Mouse (Mus musculus) intestine, postnatal 0 days (tissue): ENCODE measurements around the gene Krt1. TPM values are rescaled to one million over a fixed set of nuclear protein-coding genes. Genes with fewer than 3 reads are reported as not detected.

Source experiments
- ATAC-seq: fragments of 200-750 bp; cut with Nextera tagmentation; 2 replicates; pipeline ENCODE4 v1.8.0; 2017; ENCODE audit warnings: mild to moderate bottlenecking, moderate TSS enrichment, moderate library complexity
- H3K27ac ChIP-seq: fragments of 300-500 bp; sonication (generic); 2 replicates; pipeline ENCODE4 v1.5.1; 2014; ENCODE audit warnings: mild to moderate bottlenecking, low read depth, low read length, moderate library complexity
- H3K27me3 ChIP-seq: fragments of 300-500 bp; sonication (generic); replicated peaks from 2 replicates; pipeline ENCODE4 v1.6.1; 2014; ENCODE audit warnings: low read length, mixed read lengths; ENCODE audit not compliant: control insufficient read depth, insufficient read depth
- H3K36me3 ChIP-seq: fragments of 300-500 bp; sonication (generic); 2 replicates; pipeline ENCODE4 v1.6.1; 2014; ENCODE audit warnings: mild to moderate bottlenecking, moderate library complexity; ENCODE audit not compliant: control insufficient read depth, insufficient read depth
- H3K4me1 ChIP-seq: fragments of 300-500 bp; sonication (generic); replicated peaks from 2 replicates; pipeline ENCODE4 v1.6.1; 2014; ENCODE audit warnings: antibody characterized with exemption, low read length, mixed read lengths; ENCODE audit not compliant: control insufficient read depth, insufficient read depth
- H3K4me2 ChIP-seq: fragments of 300-500 bp; sonication (generic); replicated peaks from 2 replicates; pipeline ENCODE4 v1.6.1; 2014; ENCODE audit warnings: low read depth, mild to moderate bottlenecking, moderate library complexity
- H3K4me3 ChIP-seq: fragments of 300-500 bp; sonication (generic); 2 replicates; pipeline ENCODE4 v1.5.1; 2014; ENCODE audit warnings: low read depth, low read length
- H3K9ac ChIP-seq: fragments of 300-500 bp; sonication (generic); 2 replicates; pipeline ENCODE4 v1.6.1; 2014; ENCODE audit warnings: mild to moderate bottlenecking, low read depth, low read length
- H3K9me3 ChIP-seq: fragments of 300-500 bp; sonication (generic); 2 replicates; pipeline ENCODE4 v1.6.1; 2016; ENCODE audit warnings: mixed run types; ENCODE audit not compliant: control insufficient read depth
- CTCF ChIP-seq: sonication (generic); IDR thresholded peaks from 2 replicates; pipeline ENCODE4 v1.5.1; 2016; ENCODE audit warnings: low read depth, mild to moderate bottlenecking, control low read depth, antibody characterized with exemption, moderate library complexity
- whole genome bisulfite sequencing: fragments of 180-500 bp; shearing (Covaris S2); extraction: QIAGEN DNeasy Blood & Tissue Kit; methylation state at CpG from one replicate; pipeline ENCODE4 v1.1.7; 2014; 5-methylcytosine and 5-hydroxymethylcytosine counted together
- polyA plus RNA-seq: library from polyadenylated mRNA; unstranded; fragments of >200 nt; fragmentation: Nextera tagmentation; extraction: Ambion mirVana; gene quantifications from 2 replicates; pipeline ENCODE4 v1.2.1, GENCODE M21; 2015

The Krt1 gene
- polyA plus RNA-seq, result 0.50 and 0.55 TPM in 2 replicates

DNA sequence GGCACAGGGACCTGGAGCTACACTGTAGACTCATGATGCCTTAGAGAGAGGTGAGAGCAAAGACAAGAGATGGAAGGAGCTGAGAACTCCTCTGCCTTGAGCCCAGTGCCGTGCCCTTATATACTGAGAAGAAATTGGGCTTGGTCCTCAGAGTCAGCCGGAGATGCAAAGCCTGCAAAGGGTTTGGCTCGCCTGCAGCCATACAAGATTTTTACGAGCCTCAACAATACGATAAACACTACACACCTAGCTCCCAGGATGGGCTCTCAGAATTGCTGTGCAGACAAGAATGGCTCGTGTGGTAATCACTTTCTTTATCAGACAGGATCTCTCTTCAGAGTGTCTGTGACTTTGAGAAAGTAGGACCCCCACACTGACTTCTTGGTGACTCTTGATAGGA is at the start of gene Krt1:
Krt1 (minus strand) TSS at position 101 of the 400 bp plus-strand sequence.
- Histone ChIP-seq H3K27me3 (peaks cover 7% of the 10 kb centered on the region; the same call in 1 of the 2 replicates), H3K4me2 (no peak within 1 kb of the TSS), H3K36me3 (no peaks in the 10 kb centered on the region), H3K9me3 (no peaks in the 10 kb centered on the region), H3K27ac (no peak within 1 kb of the TSS), H3K4me1 (no peaks in the 10 kb centered on the region), H3K9ac (no peak within 1 kb of the TSS), H3K4me3 (no peak within 1 kb of the TSS)
- TF ChIP-seq CTCF, result no peak
- WGBS, result 50% methylated on average over 6 of the region's 6 CpGs
- no peak for ATAC-seq

DNA sequence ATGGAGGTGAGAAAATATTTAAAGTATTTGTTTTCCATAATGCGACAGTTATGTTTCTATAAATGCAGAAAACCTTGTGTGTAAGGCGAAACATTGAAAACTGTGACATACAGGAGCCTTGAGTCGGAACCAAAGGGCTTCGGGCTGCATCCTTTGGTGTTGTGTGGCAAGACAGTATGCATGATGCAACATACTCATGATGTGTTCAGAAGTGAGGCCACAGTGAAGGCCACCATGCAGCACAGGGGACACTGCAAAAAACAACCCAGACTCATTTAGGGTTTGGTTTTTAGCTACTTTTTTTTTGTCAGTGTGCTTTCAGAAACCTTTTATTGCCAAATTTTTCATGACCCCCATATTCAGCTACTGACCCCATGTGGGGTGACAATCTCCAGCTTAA is 44.6 kb upstream of the Krt1 start:
- no peak for ATAC-seq
- no peaks in the 10 kb centered on the region for H3K27me3 ChIP-seq
- no peak overlapping the region for H3K9ac ChIP-seq
- no peaks in the 10 kb centered on the region for H3K4me1 ChIP-seq
- WGBS, result 95% methylated on average over 4 of the region's 4 CpGs
- H3K36me3 ChIP-seq, result no peaks in the 10 kb centered on the region
- no peak overlapping the region for H3K4me3 ChIP-seq
- TF ChIP-seq CTCF, result no peak
- no peaks in the 10 kb centered on the region for H3K9me3 ChIP-seq
- H3K27ac ChIP-seq, result no peak overlapping the region
- H3K4me2 ChIP-seq, result no peak overlapping the region

DNA sequence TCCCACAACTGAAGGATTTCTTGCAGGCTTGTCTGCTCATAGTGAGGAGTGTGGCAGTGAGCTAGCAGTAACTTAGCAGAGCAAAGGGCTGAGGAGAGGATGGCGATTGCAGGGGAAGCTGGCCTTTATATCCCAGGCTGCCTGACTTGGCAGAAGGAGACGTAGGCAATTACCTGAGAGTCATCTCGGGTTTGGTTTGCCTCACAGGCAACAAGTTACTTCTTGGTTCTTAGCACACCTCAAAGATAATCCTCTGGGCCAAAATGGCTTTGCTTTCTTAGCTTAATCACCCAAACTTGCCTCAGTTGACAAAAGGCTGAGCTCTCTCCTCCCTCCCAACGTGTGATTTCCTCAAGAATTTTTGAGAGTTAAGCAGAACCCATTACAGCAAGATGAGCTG is 42.2 kb upstream of the Krt1 start, which contains the start of gene Krt76:
Krt76 (minus strand) TSS at position 101 of the 400 bp plus-strand sequence.
- no peak for ATAC-seq
- no peaks in the 10 kb centered on the region for H3K27me3 ChIP-seq
- H3K4me1 ChIP-seq, result no peaks in the 10 kb centered on the region
- no peak within 1 kb of the TSS for H3K4me2 ChIP-seq
- H3K27ac ChIP-seq, result no peak within 1 kb of the TSS
- no peak within 1 kb of the TSS for H3K9ac ChIP-seq
- TF ChIP-seq CTCF, result no peak
- H3K9me3 ChIP-seq, result no peaks in the 10 kb centered on the region
- no peak within 1 kb of the TSS for H3K4me3 ChIP-seq
- no peaks in the 10 kb centered on the region for H3K36me3 ChIP-seq
- WGBS, result 66% methylated on average over 4 of the region's 4 CpGs

DNA sequence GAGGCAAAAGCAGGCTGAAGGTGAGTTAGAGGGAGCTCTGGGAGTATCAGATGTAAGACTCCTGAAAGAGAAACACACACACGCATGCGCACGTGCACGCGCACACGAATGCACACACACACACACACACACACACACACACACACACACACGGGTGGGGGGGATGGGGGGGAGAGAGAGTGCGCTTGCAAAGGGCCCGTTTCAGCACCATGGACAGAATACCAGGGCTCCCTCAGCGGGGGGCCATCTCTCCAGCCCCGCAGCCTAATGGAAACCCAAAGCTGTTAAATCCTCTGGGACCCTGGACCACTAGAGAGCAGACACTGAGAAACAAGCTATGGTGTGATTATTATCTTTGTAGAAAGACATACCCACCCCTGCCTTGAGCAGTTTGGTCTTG is 29.2 kb upstream of the Krt1 start:
- Histone ChIP-seq H3K4me1 (no peaks in the 10 kb centered on the region), H3K36me3 (no peaks in the 10 kb centered on the region), H3K27me3 (no peaks in the 10 kb centered on the region; the same call in 1 of the 2 replicates), H3K9ac (no peak overlapping the region), H3K4me3 (no peak overlapping the region), H3K4me2 (no peak overlapping the region), H3K9me3 (no peaks in the 10 kb centered on the region), H3K27ac (no peak overlapping the region)
- no peak for ATAC-seq
- TF ChIP-seq CTCF, result no peak
- 25% methylated on average over 10 of the region's 11 CpGs for WGBS

DNA sequence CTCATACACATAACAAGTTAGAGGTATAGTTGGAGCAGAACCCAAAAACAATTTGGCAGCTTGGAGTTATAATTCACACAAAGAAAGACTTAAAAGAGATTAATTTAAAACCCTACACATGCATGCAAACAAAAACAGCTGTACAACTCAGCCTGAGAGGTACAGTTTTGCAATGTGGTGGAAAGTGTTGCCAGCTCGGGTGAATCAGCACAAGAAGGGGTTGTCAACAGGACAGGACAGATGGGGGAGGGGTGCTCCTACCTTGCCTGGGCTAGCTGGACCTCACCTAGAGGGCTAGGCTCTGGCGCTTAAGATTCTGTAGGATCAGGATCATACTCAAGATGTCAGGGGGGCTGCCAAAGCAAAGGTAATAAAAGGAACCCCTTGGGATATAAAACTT is 27.4 kb upstream of the Krt1 start:
- no peak for ATAC-seq
- TF ChIP-seq CTCF, result no peak

DNA sequence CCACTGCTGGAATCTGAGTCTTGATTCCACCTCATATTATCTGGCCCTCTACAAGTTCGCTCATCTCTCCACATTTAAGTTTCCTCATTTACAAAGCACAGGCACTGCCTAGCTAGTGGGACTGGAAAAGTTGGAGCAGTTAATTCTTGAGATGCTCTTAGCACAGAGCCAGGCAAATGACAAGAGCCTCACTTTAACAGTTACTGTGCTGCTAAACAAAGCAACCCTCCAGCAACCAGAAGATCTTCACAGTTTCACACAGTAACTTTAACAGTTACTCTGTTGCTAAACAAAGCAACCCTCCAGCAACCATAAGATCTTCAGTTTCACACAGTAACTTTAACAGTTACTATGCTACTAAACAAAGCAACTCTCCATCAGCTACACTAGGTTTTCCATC is 23.8 kb upstream of the Krt1 start:
- Histone ChIP-seq H3K9me3 (no peaks in the 10 kb centered on the region), H3K36me3 (no peaks in the 10 kb centered on the region), H3K4me3 (no peak overlapping the region), H3K4me2 (no peak overlapping the region), H3K27ac (no peak overlapping the region), H3K4me1 (no peaks in the 10 kb centered on the region), H3K27me3 (peaks cover 7% of the 10 kb centered on the region), H3K9ac (no peak overlapping the region)
- TF ChIP-seq CTCF, result no peak
- no peak for ATAC-seq
- WGBS, result 81% methylated on average over 1 of the region's 1 CpGs

More for the DNA sequence above, 27.4 kb upstream of the Krt1 start:
- Histone ChIP-seq H3K4me2 (no peak overlapping the region), H3K27me3 (no peaks in the 10 kb centered on the region; the same call in 1 of the 2 replicates), H3K9me3 (no peaks in the 10 kb centered on the region), H3K4me1 (no peaks in the 10 kb centered on the region), H3K36me3 (no peaks in the 10 kb centered on the region), H3K4me3 (no peak overlapping the region), H3K27ac (no peak overlapping the region), H3K9ac (no peak overlapping the region)
- WGBS, result 57% methylated on average over 2 of the region's 2 CpGs

DNA sequence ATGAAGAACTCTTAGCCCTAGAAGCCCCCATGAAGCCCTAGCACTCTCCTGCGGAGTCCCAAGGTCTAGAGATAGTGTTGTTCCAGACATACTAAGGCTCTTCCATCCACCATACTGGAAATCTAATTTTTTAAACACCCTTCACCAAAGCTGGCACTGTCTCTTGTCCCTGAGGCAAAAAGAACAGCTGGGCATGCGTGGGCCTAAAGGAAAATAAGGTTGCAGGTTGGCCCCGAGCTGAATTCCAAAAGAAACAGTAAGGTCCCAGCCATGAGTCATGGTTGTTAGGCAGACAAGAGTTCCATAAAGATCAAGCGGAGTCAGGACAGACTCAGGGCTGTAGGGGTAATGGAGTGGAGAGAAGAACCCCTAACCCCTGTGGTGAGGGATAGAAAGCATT is 22.6 kb upstream of the Krt1 start:
- H3K4me1 ChIP-seq, result no peaks in the 10 kb centered on the region
- no peak for ATAC-seq
- peaks cover 14% of the 10 kb centered on the region for H3K27me3 ChIP-seq
- no peak overlapping the region for H3K4me3 ChIP-seq
- H3K27ac ChIP-seq, result no peak overlapping the region
- H3K9ac ChIP-seq, result no peak overlapping the region
- no peak for TF ChIP-seq CTCF
- no peaks in the 10 kb centered on the region for H3K9me3 ChIP-seq
- WGBS, result 71% methylated on average over 4 of the region's 4 CpGs
- no peaks in the 10 kb centered on the region for H3K36me3 ChIP-seq
- no peak overlapping the region for H3K4me2 ChIP-seq
